Mouse (Mus musculus) B cell, adult 2 months (primary cell): ENCODE measurements around the gene Sspo.
A peak's percentile ranks its signal among the peaks of the same experiment; 100 is the strongest.

Experiments
- DNase-seq, 2 experiments: peaks; one replicate each; pipeline ENCODE4 v3.0.0; 2022

The Sspo gene

GRCm38 (mm10) chr6:48437679-48438376 lies 10.2 kb upstream of the Sspo start:
- DNase-seq, result no peak

GRCm38 (mm10) chr6:48438475-48439125 lies 9.4 kb upstream of the Sspo start:
- DNase-seq, result no peak

GRCm38 (mm10) chr6:48439654-48440053 lies 8.4 kb upstream of the Sspo start:
- no peak for DNase-seq

- no peak for DNase-seq
These were observed 7.6 kb upstream of the Sspo start for GRCm38 (mm10) chr6:48440306-48441014.

GRCm38 (mm10) chr6:48443592-48444309 lies 4.3 kb upstream of the Sspo start:
- DNase-seq, result peak; percentile 89 to 92

- peak; percentile 26 to 40 for DNase-seq
These were observed 3.5 kb upstream of the Sspo start for GRCm38 (mm10) chr6:48444310-48445180.

- peak; percentile 37 to 52 for DNase-seq
These were observed 2.6 kb upstream of the Sspo start, which contains the start of gene Zfp467 for GRCm38 (mm10) chr6:48445181-48446101. Gene Zfp467 (minus strand): TSS chr6:48445825.

- DNase-seq, result no peak
These were observed 1.8 kb upstream of the Sspo start for GRCm38 (mm10) chr6:48446256-48446655.

- no peak for DNase-seq
These were observed 1.1 kb upstream of the Sspo start for GRCm38 (mm10) chr6:48446896-48447295.

GRCm38 (mm10) chr6:48448527-48448926 lies 498 bp downstream of the Sspo start:
- DNase-seq, result no peak

- no peak for DNase-seq
These were observed 4.1 kb downstream of the Sspo start for GRCm38 (mm10) chr6:48452151-48452550.

GRCm38 (mm10) chr6:48452771-48453170 lies 4.7 kb downstream of the Sspo start:
- no peak for DNase-seq

- no peak for DNase-seq
These were observed 17.1 kb downstream of the Sspo start for GRCm38 (mm10) chr6:48464966-48465679.

- DNase-seq, result no peak
These were observed 18.7 kb downstream of the Sspo start for GRCm38 (mm10) chr6:48466715-48467114.

GRCm38 (mm10) chr6:48467490-48467889 lies 19.5 kb downstream of the Sspo start:
- DNase-seq, result no peak

- no peak for DNase-seq
These were observed 22.7 kb downstream of the Sspo start for GRCm38 (mm10) chr6:48470739-48471138.

- no peak for DNase-seq
These were observed 30.4 kb downstream of the Sspo start for GRCm38 (mm10) chr6:48478446-48478845.

- no peak for DNase-seq
These were observed 34.5 kb downstream of the Sspo start for GRCm38 (mm10) chr6:48482501-48482900.

GRCm38 (mm10) chr6:48487747-48488725 lies 40.0 kb downstream of the Sspo start:
- no peak for DNase-seq
